Mouse (Mus musculus) neural tube, embryonic 13.5 days (tissue): ENCODE results near the gene Sos1. TPM values are rescaled to one million over a fixed set of nuclear protein-coding genes. Genes with fewer than 3 reads are reported as not detected.
A peak's percentile ranks its signal among the peaks of the same experiment; 100 is the strongest.
"Not testable (repeated sequence)": the region's sequence is repeated elsewhere in the genome, so short reads cannot be mapped to it uniquely, and the experiment has no call there.

Source experiments
- ATAC-seq: fragments of 200-750 bp; cut with Nextera tagmentation; 2 replicates; pipeline ENCODE4 v1.8.0; 2017; ENCODE audit warnings: low read depth, mild to moderate bottlenecking, moderate TSS enrichment, moderate library complexity
- H3K27ac ChIP-seq: fragments of 300-500 bp; sonication (generic); replicated peaks from 2 replicates; pipeline ENCODE4 v1.5.1; 2015; ENCODE audit warnings: moderate library complexity, mild to moderate bottlenecking, inconsistent platforms
- H3K27me3 ChIP-seq: fragments of 300-500 bp; sonication (generic); 2 replicates; pipeline ENCODE4 v1.6.1; 2015; ENCODE audit warnings: mild to moderate bottlenecking, inconsistent platforms
- H3K36me3 ChIP-seq: fragments of 300-500 bp; sonication (generic); 2 replicates; pipeline ENCODE4 v1.6.1; 2015; ENCODE audit warnings: mild to moderate bottlenecking, inconsistent platforms
- H3K4me1 ChIP-seq: fragments of 300-500 bp; sonication (generic); replicated peaks from 2 replicates; pipeline ENCODE4 v1.6.1; 2015; ENCODE audit warnings: inconsistent platforms
- H3K4me2 ChIP-seq: fragments of 300-500 bp; sonication (generic); 2 replicates; pipeline ENCODE4 v1.6.1; 2015; ENCODE audit warnings: inconsistent platforms, mild to moderate bottlenecking, moderate library complexity
- H3K4me3 ChIP-seq: fragments of 300-500 bp; sonication (generic); 2 replicates; pipeline ENCODE4 v1.5.1; 2015; ENCODE audit warnings: mild to moderate bottlenecking, inconsistent platforms
- H3K9ac ChIP-seq: fragments of 300-500 bp; sonication (generic); 2 replicates; pipeline ENCODE4 v1.6.1; 2015; ENCODE audit warnings: moderate library complexity, mild to moderate bottlenecking, inconsistent platforms
- H3K9me3 ChIP-seq: fragments of 300-500 bp; sonication (generic); 2 replicates; pipeline ENCODE4 v1.6.1; 2016; ENCODE audit warnings: inconsistent platforms
- WGBS: fragments of 180-500 bp; shearing (Covaris S2); methylation state at CpG from one replicate; pipeline ENCODE4 v1.1.7; 2015; 5-methylcytosine and 5-hydroxymethylcytosine counted together
- polyA plus RNA-seq: library from polyadenylated mRNA; unstranded; fragments of >200 nt; fragmentation: Nextera tagmentation; extraction: Ambion mirVana; gene quantifications from 2 replicates; pipeline ENCODE4 v1.2.1, GENCODE M21; 2015

The Sos1 gene
- polyA plus RNA-seq, 1 experiment from 2014 or later, result 8.1 TPM

DNA sequence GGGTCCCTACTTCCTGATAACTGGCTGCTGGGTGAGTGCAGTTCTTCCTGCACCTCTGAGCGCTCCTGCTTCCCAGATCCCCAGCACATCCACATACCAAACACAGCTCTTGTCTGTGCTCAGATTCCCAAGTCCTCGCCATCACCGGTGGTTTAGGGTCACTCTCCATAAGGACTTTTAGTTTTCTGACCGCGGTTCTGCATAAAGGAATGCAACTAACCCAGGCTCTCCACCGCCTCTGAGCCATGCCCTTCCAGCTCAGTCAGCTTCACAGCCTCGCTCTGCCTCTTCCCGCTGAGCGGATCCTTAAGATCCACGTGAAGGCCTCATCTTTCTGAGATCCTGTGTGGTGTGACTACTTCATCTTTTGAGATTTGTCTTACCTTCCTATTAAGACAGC lies 90.2 kb downstream of the Sos1 start:
- Histone ChIP-seq H3K27ac (no peak overlapping the region), H3K4me2 (no peak overlapping the region), H3K4me3 (no peak overlapping the region), H3K27me3 (no peaks in the 10 kb centered on the region), H3K4me1 (peaks cover 10% of the 10 kb centered on the region; the same call in 1 of the 2 replicates), H3K9me3 (no peaks in the 10 kb centered on the region), H3K9ac (no peak overlapping the region), H3K36me3 (no peaks in the 10 kb centered on the region)
- 74% methylated on average over 10 of the region's 10 CpGs for WGBS
- ATAC-seq, result no peak

DNA sequence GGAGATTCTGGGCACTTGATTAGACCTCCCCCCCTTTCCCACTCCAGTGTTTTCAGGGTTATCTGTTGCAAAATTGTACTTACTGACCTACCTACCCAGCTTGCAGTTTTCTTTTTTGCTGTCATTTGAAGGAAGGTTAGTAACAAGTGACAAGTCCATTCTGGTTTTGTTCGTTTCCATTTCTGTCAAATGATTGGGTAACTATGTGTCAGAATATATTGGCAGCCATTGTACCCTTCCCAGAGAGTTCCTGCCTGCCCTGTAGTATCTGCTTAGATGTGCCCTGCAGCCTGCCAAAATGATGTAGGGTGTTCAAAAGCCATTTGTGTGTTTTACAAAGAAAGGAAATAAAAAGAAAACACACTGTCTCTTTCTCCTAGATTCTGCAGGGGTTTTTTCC lies 94.6 kb downstream of the Sos1 start:
- H3K4me2 ChIP-seq, result no peak overlapping the region
- no peaks in the 10 kb centered on the region for H3K36me3 ChIP-seq
- H3K9me3 ChIP-seq, result no peaks in the 10 kb centered on the region
- H3K4me1 ChIP-seq, result no peaks in the 10 kb centered on the region
- no peak overlapping the region for H3K27ac ChIP-seq
- H3K27me3 ChIP-seq, result no peaks in the 10 kb centered on the region
- ATAC-seq, result no peak
- H3K4me3 ChIP-seq, result no peak overlapping the region
- WGBS, result 67% methylated on average over 1 of the region's 1 CpGs
- no peak overlapping the region for H3K9ac ChIP-seq

DNA sequence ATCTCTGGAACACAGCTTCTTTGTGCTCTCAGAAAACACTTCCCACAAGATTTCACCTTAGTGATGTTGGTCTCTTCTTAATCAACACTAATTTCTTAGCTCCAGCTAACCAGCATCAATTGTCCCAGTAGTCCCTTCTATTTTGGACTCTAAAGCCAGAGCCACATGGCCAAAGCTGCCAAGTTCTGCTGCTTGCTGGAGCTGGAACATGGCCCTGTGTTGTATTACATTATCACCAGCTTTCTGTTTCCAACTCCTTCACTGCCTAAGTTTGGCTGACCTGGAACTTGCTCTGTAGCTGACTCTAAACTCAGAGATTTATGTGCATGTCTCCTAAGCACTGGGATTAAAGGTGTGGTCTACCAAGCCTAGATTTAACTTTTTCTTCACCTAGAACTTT lies 101.9 kb downstream of the Sos1 start:
- H3K9ac ChIP-seq, H3K36me3 ChIP-seq, ATAC-seq, H3K4me1 ChIP-seq, H3K4me2 ChIP-seq, H3K4me3 ChIP-seq, H3K9me3 ChIP-seq, H3K27ac ChIP-seq: not testable (repeated sequence)
- peaks cover 10% of the 10 kb centered on the region; the same call in 1 of the 2 replicates for H3K27me3 ChIP-seq

DNA sequence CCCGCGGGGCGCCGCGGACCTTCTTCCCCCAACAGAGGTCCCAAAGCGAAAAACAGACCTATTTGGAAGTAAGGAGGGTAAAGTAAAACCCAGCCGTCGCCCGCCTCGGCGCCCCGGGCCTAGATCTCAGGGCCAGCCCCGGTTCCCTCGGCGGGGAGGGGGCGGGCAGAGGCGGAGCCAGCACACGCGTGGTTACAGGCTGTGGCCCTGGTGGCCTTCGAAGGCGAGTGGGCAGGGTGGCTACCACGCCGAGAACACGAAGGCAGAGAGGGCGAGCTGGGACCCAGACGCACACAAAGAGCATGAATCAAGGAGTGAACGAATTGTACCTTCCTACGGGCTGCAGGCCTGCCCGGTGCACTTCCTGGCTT lies 106.5 kb downstream of the Sos1 start:
- Histone ChIP-seq H3K27me3 (peaks cover 10% of the 10 kb centered on the region; the same call in 1 of the 2 replicates), H3K4me1 (peaks cover 14% of the 10 kb centered on the region; the same call in 1 of the 2 replicates), H3K36me3 (no peaks in the 10 kb centered on the region), H3K4me2 (peak overlapping the region; percentile 80), H3K4me3 (peak overlapping the region; percentile 53), H3K9ac (peak overlapping the region; percentile 81), H3K27ac (peak overlapping the region; percentile 85), H3K9me3 (no peaks in the 10 kb centered on the region)
- WGBS, result 18% methylated on average over 29 of the region's 29 CpGs
- peak; percentile 81 for ATAC-seq

DNA sequence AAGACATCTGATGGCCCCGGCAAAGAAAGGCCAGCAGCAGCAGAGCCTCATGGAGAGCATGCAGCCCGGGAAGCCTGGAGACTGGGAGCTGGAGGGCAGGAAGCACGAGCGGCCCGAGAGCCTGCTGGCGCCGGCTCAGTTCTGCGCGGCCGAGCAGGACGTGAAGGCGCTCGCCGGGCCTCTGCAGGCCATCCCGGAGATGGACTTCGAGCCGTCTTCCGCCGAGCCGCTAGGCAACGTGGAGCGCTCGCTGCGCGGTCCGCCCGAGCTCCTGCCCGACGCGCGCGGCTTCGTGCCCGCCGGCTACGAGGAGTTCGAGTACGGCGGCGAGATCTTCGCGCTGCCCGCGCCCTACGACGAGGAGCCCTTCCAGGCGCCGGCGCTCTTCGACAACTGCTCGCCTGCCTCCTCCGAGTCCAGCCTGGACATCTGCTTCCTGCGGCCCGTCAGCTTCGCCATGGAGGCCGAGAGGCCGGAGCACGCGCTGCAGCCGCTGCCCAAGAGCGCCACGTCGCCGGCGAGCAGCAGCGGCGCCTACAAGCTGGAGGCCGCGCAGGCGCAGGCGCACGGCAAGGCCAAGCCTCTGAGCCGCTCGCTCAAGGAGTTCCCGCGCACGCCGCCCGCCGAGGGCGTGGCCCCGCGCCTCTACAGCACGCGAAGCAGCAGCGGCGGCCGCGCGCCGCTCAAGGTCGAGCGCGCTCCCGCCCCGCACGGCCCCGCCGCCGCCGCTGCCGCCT lies 107.1 kb downstream of the Sos1 start, which contains the start of gene Gm10190:
Gene Gm10190, minus strand, starts transcription at position 553 of the 737 bp plus-strand sequence.
- Histone ChIP-seq H3K4me1 (peaks cover 14% of the 10 kb centered on the region; the same call in 1 of the 2 replicates), H3K4me2 (peak within 1 kb of the TSS; percentile 80), H3K4me3 (peak within 1 kb of the TSS; percentile 53), H3K9me3 (no peaks in the 10 kb centered on the region), H3K36me3 (no peaks in the 10 kb centered on the region), H3K9ac (peak within 1 kb of the TSS; percentile 81), H3K27ac (peak within 1 kb of the TSS; percentile 85), H3K27me3 (peaks cover 10% of the 10 kb centered on the region; the same call in 1 of the 2 replicates)
- ATAC-seq, result peak; percentile 99
- WGBS, result 5% methylated on average over 91 of the region's 102 CpGs

DNA sequence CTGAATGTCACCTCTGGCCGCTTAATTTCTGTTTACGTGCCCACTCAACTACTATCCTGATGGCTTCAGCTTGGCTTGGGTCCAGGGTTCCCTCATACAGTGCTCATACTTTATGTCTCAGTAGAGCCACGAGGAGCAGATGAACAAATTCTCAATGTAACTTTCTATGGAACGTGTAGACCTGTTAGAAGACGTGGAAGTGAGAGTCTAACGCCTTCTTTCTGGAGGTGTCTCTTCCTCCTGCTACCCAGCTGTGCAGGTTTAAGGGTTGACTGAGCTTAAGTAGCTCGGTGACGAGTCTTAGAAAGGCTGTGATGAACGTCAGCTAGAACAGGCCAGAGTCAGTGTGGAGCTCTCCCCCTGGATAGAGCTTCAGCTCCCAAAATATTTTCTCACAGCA lies 111.6 kb downstream of the Sos1 start:
- Histone ChIP-seq H3K4me3 (no peak overlapping the region), H3K9ac (no peak overlapping the region), H3K4me1 (peaks cover 10% of the 10 kb centered on the region; the same call in 1 of the 2 replicates), H3K9me3 (no peaks in the 10 kb centered on the region), H3K27me3 (no peaks in the 10 kb centered on the region), H3K4me2 (no peak overlapping the region), H3K36me3 (no peaks in the 10 kb centered on the region), H3K27ac (no peak overlapping the region)
- no peak for ATAC-seq
- 89% methylated on average over 9 of the region's 9 CpGs for WGBS

DNA sequence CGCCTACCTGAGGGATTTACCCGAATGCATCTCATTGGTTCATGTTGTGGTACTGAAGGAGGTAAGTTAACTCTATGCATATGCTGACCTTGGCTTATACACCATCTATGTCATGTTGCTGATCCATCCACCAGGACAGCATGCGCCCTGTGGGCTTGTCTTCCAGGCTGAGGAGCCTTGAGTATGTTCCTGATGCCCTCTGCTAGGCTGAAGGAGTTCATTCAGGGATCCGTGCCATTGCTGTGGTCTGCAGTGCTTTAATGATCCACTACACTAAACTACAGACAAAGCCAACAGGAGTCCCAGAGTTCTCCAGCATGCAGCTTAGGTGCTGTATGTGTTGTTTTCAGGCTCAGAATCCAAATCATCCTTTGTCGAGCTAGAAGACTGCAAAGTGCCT lies 113.0 kb downstream of the Sos1 start:
- no peaks in the 10 kb centered on the region for H3K27me3 ChIP-seq
- H3K27ac ChIP-seq, result no peak overlapping the region
- no peak for ATAC-seq
- H3K4me1 ChIP-seq, result no peaks in the 10 kb centered on the region
- no peak overlapping the region for H3K4me2 ChIP-seq
- 93% methylated on average over 5 of the region's 5 CpGs for WGBS
- no peak overlapping the region for H3K9ac ChIP-seq
- no peaks in the 10 kb centered on the region for H3K36me3 ChIP-seq
- no peak overlapping the region for H3K4me3 ChIP-seq
- H3K9me3 ChIP-seq, result no peaks in the 10 kb centered on the region

DNA sequence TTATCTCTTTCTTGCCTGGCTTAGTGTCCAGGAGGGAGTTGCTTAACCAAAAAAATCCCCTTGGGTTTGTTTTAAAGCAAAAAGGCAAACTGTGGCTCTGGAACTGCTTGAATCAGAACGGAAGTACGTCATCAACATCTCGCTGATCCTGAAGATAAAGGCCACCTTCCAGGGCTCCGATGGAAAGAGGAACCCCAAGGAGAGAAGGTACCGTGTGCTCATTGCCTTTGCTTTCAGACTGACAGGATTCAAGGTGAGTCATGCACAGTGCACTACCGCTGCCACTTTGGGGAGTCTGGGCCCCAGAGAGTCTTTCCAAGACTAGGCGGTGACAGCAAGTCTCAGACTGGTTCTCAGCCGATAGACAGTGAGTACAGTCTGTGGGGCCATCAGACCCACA lies 120.0 kb downstream of the Sos1 start:
- H3K27me3 ChIP-seq, result no peaks in the 10 kb centered on the region
- no peak overlapping the region for H3K27ac ChIP-seq
- H3K4me3 ChIP-seq, result no peak overlapping the region
- no peak for ATAC-seq
- H3K9ac ChIP-seq, result no peak overlapping the region
- H3K4me2 ChIP-seq, result no peak overlapping the region
- no peaks in the 10 kb centered on the region for H3K9me3 ChIP-seq
- H3K36me3 ChIP-seq, result no peaks in the 10 kb centered on the region
- WGBS, result 91% methylated on average over 8 of the region's 8 CpGs
- H3K4me1 ChIP-seq, result no peaks in the 10 kb centered on the region

DNA sequence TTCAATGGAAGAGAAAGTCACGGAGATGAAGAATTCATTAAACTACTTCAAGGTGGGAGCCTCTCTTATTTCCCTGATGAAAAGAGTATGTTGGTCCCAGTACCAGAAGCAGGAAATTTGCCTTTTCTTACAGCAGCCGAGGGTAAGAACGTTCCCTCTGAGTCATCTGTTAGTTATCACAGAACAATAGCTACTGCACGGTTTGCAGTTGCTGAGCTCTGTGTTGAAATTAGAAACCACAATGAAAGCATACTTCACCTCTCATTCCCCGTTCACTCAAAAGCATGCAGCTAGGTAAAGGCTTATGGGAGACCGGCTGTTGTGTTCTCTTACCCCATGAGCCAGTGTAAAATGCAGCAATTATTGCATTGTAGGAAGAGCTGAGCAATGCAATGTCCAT lies 133.0 kb downstream of the Sos1 start:
- no peak overlapping the region for H3K9ac ChIP-seq
- WGBS, result 56% methylated on average over 6 of the region's 6 CpGs
- ATAC-seq, result no peak
- H3K27ac ChIP-seq, result no peak overlapping the region
- no peaks in the 10 kb centered on the region for H3K36me3 ChIP-seq
- H3K9me3 ChIP-seq, result no peaks in the 10 kb centered on the region
- no peaks in the 10 kb centered on the region for H3K27me3 ChIP-seq
- no peaks in the 10 kb centered on the region for H3K4me1 ChIP-seq
- no peak overlapping the region for H3K4me2 ChIP-seq
- no peak overlapping the region for H3K4me3 ChIP-seq

DNA sequence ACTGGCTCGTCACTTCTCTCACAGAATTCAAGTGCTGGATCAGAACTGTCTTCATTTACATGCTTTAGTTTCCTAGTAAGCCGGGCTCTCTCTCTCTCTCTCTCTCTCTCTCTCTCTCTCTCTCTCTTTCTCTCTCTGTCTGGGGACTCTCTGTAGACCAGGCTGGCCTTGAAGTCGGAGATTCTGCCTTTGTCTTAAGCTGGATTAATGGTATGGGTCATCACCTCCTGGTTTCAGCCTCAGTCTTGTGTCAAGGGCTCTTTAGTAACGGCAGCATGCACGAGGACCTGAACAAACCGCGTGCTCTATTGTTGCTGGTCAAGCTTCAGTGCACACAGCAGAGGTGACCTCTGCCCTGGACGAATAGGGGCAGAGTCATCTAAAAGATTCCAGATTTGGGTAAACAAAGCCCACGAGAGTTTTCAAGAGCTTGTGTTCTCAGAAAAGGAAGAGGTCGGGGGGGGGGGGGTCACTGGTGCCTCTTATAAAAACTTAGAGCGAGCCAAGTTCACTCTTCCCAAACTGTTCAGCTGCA lies 133.6 kb downstream of the Sos1 start:
- H3K9me3 ChIP-seq, result no peaks in the 10 kb centered on the region
- no peaks in the 10 kb centered on the region for H3K36me3 ChIP-seq
- no peak overlapping the region for H3K27ac ChIP-seq
- no peak overlapping the region for H3K4me3 ChIP-seq
- WGBS, result 17% methylated on average over 11 of the region's 11 CpGs
- H3K4me2 ChIP-seq, result no peak overlapping the region
- ATAC-seq, result no peak
- no peaks in the 10 kb centered on the region for H3K27me3 ChIP-seq
- H3K4me1 ChIP-seq, result no peaks in the 10 kb centered on the region
- no peak overlapping the region for H3K9ac ChIP-seq

DNA sequence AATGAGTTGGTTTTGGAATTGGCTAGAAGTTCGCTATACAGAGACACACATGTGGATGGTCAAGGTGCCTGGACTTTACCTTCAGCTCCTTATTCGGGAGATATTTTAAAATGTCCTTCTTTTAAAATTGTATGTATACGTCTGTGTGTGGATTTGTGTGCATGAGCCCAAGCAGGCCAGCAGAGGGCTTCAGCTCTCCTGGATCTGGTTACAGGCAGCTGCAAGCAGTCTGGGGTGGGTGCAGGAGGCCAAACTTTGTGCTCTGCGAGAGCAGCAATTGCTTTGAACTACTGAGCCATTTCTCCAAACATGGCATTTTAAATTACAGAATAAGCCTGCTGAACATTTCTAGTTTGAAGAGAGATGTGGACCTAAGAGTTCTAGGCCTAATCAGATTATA lies 135.0 kb downstream of the Sos1 start:
- H3K9ac ChIP-seq, result no peak overlapping the region
- 87% methylated on average over 4 of the region's 4 CpGs for WGBS
- no peak for ATAC-seq
- no peak overlapping the region for H3K4me3 ChIP-seq
- no peaks in the 10 kb centered on the region for H3K27me3 ChIP-seq
- no peak overlapping the region for H3K4me2 ChIP-seq
- H3K36me3 ChIP-seq, result no peaks in the 10 kb centered on the region
- no peaks in the 10 kb centered on the region for H3K9me3 ChIP-seq
- no peaks in the 10 kb centered on the region for H3K4me1 ChIP-seq
- H3K27ac ChIP-seq, result no peak overlapping the region
